Mouse (Mus musculus): ENCODE measurements around the gene Tmx2.
"Not testable (repeated sequence)": the region's sequence is repeated elsewhere in the genome, so short reads cannot be mapped to it uniquely, and the experiment has no call there.

Gene Tmx2

DNA sequence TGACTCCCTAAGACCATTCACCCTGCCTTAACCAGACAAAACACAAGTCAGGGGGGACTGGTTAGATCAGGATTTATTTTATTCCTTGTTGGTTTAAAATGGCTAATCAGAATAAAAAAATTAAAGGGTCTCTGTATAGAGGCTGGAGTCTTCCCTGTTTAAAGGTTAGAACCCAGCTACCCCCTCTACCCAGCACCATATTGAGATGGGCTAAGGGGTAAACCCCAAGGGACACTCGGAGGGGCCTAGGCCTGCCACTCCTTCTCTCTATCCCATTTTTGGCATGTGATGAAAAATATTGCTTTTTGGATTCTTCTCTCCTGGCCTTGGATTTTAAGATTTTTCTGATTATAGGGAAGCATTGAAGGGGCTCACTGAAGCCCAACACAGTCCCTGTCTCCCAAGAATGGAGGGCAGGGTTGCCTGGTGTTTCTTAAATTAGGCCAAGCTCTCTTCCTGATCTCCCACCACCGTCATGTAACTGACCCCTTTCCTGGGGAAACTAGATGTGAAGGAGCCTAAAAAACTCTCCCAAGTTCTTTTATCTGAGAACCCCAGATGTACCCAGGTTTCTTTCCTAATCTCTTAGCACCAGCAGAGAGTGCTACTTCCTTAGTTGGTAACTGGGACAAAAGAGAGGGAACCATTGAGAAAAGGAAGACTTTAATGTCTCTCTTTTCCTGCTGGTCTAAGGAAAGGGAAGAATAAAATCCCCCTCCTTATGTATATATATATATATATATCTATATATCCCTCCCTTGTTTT lies 9.3 kb upstream of the Tmx2 start:
- no peak for DNase-seq (ENCODE audit: low spot score)

DNA sequence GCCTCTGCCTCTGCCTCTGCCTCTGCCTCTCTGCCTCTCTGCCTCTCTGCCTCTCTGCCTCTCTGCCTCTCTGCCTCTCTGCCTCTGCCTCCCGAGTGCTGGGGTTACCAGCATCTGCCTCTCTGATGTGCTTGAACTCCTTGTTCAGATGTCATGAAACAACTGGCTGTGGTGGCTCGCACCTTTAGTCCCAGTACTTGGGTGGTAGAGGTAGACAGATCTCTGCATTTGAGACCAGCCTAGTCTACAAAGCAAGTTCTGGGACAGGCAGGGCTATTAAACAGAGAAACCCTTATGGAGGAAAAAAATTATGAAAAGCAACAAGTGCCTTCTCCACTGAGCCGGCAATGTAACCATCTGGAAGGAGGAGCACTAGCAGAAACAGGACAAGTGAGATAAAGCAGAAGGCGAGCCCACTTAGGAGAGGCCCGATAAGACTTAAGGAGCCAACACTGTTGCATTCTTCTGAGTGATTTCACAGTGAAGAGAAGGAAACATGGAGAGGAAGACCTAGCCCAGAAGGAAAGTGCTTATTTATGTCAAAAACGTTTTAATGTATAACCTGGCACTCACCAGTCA lies 3.8 kb upstream of the Tmx2 start:
- DNase-seq (ENCODE audit: low spot score) = no peak

DNA sequence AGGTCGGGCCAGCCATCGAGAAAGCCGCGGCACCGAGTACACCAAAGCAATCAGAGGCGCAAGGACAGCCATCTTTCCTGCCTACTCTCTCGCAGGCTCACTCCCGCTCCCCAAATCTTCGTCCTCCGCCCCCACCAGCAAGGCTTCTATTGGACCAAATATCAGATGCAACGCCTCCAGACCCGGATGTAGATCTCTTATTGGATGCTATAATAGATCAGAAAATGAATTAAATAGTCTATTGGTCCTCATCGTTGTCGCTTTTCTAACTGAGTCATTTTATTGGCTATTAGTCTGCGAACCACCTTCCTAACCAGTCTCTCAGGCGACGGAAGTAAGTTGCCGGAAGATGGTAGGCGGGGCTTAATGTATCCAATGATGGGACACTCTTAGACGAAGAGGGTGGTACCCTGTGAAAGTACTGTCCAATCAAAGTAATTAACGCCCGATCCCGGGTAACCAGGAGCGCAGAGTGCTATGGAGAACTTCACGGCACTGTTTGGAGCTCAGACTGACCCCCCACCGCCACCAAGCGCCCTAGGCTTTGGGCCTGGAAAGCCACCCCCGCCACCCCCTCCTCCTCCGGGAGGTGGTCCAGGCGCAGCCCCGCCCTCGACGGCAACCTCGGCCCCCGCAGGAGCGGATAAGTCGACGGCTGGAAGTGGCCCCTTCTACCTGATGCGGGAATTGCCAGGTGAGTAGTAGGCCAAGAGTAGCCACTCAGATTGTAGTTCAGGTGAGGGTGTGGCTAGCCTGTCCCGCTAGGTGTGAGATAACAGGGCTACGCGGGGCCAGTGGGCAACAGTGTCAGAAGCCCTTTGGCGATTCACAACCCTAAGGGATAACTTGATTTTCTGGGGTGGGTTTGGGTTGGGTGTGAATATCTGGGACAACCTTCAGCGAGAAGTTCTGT lies 716 bp downstream of the Tmx2 start, which contains the start of the genes Gm28635 and Med19:
Gm28635 (minus strand) TSS at position 74 of the 913 bp plus-strand sequence.
Med19 (plus strand) TSS at position 435 of the 913 bp plus-strand sequence.
- peak; percentile 97 for DNase-seq (ENCODE audit: low spot score)

DNA sequence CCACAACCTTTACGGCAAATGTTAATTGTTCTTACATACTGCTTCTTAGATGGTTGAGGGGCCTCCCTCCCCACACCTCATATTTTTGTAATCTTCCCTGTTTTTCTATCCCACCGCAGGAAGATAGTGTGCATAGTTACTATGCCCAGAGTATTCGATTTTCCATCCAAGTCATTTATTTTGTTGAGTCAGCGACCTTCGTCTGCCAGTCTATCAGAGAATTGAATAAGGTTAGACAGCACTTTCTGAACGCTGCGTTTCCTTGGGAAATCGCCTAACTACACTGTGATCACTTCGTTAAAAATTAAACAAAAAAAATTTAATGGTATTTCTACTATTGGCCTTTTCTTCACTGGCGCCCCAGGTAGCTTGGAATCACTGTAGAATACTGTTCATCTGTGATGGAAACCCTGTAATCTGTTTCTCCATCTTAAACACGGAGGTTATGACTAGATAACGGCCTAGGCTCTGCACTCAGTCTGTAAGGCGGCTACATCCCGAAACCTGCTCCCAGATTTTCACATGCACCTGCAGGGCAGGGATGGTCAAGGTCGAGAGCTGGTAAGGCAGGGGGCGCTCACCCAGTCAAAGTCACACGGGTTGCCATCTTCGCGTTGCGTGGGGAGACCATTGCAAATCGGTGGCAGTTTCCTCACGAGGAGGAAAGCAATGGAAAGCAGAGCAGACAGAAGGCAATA lies 1.5 kb downstream of the Tmx2 start:
- no peak for DNase-seq (ENCODE audit: low spot score)

DNA sequence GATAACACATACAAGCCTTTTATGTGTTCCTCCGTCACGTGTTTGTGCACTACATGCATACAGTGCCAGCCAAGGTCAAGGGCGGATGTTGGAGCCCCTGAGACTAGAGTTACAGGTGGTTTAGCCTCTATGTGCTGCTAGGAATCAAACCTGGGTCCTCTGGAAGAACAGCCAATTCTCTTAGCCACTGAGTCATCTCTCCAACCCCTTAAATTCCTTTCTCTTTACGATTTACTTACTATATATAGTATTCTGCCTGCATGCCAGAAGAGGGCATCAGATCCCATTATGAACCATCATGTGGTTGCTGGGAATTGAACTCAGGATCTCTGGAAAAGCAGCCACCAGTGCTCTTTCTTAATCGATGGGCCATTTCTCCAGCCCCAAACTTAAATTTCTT lies 7.4 kb downstream of the Tmx2 start:
- DNase-seq (ENCODE audit: low spot score) = not testable (repeated sequence)

DNA sequence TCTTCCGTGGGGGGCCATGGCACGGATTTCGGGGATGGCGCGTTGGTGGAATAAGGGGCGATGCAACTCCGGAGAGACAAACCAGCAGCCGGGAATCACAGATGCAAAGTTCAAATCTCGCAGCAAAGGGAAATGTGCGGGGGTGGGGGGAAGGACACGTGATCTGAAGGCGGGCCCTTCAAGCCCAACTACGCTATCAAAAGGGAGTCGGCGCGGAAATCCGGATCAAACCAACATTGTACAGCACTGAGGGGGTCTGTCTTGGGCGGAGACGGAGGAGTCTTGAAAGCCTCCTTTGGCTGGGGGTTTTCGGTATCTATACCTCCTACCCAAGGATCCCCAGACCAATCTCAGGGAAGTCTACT lies 8.4 kb downstream of the Tmx2 start, which contains the start of gene Selenoh:
Selenoh (minus strand) TSS at position 202 of the 365 bp plus-strand sequence.
- DNase-seq (ENCODE audit: low spot score) = peak; percentile 86

DNA sequence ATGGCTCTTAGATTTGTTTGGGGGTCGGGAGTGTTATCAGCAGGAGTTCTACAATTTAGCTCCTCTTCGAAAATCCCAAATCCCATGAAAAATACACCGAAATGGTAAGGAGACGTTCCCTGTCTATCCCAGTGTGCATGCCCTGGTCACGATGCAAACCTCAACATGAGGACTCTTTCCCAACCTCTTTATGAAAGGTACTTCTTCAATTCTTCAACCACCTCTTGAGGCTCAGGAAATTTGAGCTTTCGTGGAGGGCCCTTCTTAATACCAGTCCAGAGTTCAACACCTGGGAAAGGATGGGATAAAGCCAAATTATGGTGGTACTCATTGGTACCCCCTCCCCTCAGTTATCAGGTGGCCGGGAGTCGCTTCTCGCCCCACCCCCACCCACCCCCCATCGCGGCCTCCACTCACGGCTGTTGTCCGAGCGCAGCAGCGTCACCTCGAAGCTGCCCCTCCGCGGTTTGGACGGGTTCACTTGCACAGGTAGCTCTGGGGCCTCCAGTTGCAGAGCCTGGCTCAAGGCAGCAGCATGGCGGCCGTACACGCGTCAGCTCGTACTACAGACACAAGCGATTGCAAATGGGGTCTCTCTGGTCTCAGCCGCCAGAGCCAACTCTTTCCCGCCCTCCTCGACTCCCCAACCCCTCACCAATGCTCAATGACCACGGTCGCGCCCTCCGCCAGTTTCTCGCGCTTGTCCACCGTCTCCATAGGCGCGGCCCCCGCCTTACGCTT lies 8.9 kb downstream of the Tmx2 start:
- DNase-seq (ENCODE audit: low spot score) = no peak

DNA sequence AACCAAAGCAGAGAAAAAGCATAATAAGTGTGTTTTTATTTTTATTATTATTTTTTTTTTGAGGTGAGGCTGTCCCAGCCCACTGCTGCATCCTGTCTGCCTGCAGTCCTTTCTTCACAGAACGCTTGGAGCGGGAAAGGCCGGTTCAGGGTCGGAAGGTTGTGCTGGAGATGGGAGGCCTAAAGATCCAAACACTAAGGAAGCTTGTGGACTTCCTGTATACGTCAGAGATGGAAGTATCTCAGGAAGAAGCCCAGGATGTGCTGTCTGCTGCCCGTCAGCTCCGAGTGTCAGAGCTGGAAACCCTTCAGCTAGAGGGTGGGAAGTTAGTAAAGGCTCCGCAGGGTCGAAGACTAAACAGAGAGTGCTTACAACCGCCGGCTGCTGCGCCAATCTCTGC lies 12.9 kb downstream of the Tmx2 start:
- DNase-seq (ENCODE audit: low spot score) = no peak

DNA sequence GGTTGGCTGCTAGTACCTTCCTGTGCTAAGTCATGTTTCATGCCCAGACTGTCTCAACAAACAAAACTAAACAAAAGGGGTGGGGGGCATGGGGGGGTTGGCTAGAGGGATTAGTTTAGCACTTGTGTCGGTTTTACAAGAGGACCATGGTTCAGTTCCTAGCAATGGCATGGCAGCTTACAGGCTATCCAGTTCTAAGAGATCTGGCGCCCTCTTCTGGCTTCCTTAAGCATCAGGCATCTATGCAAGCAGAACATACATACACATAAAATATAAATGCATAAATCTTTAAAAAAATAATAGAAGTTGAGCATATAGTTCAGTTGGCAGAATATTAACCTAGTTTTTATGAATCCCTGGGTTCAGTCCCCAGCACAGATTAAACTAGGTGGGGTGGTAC lies 16.1 kb downstream of the Tmx2 start:
- DNase-seq (ENCODE audit: low spot score) = no peak

DNA sequence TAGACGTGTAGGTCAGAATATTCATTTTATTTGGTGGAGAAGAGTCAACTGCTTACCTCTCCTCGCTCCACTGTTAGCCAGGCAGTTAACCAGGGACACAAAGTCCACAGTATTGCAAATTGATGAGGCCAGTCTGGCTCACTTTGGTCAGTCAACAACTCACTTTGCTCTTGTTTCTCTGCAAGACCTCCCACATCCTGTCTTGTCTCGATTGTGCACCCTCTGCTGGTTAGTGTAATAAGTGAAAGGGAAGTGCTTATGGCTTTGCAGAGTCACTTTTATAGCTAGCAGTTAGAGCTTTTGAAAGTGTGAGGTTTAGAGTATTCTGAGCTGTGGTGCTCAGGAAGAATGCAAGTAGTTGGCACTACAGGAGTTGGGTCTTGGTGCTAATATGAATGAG lies 18.7 kb downstream of the Tmx2 start:
- DNase-seq (ENCODE audit: low spot score) = peak; percentile 68

DNA sequence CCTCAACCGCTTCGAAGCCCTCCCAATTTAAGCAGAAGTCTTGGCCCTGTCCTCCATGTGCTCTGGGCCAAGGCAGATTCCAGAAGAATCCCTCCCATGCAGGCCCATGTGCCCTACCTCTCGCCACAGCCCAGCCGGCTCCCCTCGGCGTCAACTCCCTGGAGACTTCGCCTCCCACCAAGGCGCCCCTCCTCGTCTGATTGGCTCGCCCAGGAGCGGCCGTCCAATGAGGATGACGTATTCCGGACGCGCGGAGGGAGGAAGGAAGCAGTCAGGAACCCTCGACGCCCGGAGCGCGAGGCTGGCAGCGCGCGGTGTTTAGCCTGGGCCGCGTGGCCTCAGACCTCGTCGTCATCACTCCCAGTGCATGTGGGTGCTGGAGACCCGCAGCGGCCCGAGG lies 20.1 kb downstream of the Tmx2 start, which contains the start of gene Btbd18:
Btbd18 (plus strand) TSS at position 274 of the 400 bp plus-strand sequence.
- no peak for DNase-seq (ENCODE audit: low spot score)

DNA sequence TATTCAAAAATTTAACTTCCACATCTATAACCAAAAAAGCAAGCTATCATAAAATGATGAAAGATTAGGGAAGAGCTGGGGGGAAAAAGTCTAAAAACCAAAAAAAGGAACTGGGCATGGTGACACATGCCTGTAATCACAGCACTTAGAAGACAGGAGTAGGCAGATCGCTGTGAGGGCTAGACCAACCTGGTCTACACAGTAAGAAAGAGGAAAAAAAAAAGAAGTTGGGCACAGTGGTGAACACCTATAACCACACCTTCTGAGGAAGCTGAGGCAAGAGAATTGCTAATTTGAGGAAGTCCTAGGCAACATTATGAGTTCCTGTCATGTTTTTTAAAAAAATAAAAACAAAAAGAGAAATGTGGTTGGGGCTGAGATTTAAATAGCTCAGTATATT lies 23.1 kb downstream of the Tmx2 start:
- DNase-seq (ENCODE audit: low spot score) = no peak

DNA sequence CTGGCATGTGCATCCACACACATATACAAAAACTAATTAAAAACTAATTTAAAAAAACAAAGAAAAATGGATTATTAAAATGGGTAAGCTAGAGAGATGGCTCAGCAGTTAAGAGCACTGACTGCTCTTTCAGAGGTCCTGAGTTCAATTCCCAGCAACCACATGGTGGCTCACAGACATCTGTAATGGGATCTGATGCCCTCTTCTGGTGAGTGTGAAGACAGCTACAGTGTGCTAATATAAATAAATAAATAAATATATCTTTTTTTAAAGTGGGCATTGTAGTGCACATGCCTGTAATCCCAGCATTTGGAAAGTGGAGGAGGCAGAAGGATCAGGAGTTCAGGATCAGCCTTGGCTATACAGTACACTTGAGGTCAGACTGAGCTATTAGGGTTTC lies 25.6 kb downstream of the Tmx2 start:
- no peak for DNase-seq (ENCODE audit: low spot score)

DNA sequence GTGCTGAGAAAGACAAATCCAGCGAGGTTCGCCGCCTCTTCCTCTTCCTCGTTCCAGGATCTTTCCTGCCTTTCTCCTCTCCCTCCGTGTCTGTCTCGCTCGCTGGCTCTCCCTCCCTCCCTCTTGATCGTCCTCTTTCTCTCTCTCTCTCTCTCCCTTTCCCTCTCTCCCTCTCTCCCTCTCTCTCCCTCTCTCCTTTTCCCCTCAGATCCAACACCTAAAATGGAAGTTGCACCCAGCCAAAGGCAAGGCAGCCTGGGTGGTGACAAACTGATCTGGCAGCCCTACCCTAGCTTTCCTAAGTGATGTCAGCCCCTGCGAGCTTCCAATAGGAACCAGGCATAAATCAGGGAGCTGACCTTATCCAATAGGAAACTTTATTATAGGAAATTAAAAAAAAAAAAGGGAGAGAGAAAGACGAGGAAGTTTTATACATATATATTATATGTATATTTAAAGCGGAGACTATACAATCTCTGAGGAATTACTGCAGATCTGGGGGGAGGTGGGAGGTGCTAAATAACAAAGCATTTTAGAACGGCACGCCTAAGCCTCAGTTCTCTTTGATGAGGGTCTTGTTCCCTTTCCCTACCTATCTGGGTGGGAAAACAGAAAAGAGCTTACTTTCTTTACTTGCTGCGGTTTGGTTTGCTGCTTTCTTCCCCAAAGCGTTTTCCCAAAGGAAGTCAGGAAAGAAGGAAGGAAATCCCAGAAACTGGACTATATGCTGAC lies 28.3 kb downstream of the Tmx2 start, which contains the start of gene Ctnnd1:
Ctnnd1 (minus strand) TSS at position 302 of the 732 bp plus-strand sequence.
- DNase-seq (ENCODE audit: low spot score) = peak; percentile 89

DNA sequence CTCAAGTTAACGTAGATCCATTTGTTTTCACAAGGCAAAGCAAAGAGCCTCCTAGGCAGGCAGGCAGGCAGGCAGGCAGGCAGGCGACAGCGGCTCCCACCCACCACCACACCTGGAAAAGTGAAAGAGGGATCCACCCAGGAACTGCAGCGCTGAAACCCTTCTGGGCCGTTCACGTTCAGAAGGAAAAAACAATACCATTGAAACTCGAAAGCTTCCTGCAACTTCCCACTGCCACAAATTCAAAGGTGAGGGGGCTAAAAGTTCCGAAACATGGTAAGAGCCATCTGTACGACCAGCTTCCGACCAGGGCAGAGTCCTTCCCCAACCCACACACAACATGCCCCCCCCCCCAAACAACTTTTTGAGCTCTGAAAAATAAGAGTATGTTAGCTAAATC lies 29.3 kb downstream of the Tmx2 start:
- no peak for DNase-seq (ENCODE audit: low spot score)

DNA sequence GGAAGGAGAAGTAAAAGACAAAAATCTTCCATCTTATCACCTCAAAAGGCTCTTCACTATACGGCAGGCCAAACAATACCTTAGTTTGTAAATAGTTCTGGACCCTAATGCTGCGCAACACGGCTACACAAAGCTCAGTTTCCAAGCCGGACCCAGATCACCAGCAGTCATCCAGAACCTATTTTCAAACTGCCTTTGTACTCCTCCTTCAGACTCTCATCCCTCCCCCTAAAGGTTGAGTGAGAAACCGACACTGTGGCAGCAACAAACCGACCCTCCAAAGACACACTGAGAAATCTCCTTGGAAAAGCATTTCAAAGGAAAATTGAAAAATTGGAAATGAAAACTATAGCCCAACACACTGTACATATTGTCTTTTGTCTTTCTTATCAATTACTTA lies 30.6 kb downstream of the Tmx2 start:
- DNase-seq (ENCODE audit: low spot score) = no peak

DNA sequence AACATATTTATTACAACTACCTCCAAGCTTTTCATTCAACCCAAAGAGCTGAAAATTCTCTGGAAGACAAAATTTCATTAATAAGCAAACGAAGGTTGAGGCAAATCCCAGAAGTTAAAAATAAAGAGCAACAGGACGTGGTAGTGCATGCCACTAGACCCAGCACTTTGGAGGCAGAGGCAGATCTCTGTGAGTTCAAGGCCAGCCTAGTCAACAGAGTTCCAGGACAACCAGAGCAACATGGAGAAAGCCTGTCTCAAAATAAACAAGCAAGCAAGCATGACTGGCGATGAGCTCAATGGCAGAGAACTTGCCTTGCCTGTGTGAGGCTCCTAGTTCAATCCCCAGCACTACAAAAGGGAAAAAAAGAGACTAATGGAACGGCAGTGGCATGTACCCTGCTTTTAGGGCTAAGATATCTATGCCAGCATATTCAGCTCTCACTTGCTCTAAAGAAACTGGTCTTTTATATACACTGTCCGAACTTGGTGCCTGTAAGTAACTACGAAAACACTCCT lies 31.8 kb downstream of the Tmx2 start:
- DNase-seq (ENCODE audit: low spot score) = no peak

DNA sequence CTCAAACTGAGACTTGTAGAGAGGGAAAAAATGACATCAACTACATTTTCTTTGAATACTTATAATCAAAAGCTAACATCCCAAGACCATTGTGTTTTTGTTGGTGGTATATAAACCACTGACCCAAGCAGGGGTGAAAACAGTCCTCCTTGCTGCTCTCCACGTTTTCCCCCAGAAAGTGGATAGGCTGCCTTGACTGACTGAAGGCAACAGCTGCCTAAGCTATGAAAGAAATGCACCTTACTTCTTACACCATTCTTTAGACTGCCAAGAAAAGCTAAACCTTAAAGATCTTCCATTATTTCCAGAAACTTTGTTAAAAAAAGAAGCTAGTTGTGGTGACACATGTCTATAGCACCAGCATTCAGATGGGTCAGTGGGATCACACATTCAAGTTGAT lies 32.8 kb downstream of the Tmx2 start:
- DNase-seq (ENCODE audit: low spot score) = no peak

DNA sequence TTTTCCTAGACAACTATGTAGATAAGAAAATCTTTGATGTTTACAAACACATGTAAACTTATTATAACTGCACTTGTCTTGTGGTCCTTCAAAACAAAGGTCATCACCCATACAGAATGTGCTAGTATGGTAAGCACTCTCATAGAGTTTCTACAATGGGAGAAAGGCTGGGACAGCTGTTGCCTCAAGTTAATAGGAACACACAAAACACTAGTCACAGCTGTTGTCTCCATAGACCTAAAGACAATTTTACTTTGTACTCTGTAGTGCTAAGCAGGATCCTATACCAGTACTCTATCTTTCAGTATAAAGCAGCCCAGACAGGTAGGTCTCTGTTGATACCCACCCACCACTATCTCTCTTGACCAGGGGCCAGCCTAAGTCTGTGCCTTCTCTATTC lies 38.1 kb downstream of the Tmx2 start:
- no peak for DNase-seq (ENCODE audit: low spot score)

All from layer of hippocampus, adult 11-12 months (tissue).